Mouse (Mus musculus): ENCODE data around the gene Fam110a.

DNA sequence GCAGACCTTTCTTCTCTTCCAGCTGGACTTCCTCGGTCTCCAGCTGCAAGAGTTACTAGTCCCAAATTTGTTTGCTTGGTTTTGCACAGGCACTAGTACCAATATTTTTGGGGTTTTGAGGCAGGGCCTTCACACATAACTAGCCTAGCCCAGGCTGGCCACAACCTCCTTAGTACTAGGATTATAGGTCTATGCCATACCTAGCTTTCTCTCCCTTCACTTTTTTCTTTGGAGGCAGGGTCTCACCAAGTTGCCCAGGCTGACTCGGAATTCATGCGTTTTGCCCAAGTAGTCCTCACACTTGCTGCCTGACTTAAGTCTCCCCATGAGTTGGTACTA, 305 bp upstream of the Fam110a start:
- no peak for TF ChIP-seq CTCF (IDR thresholded peaks at IDR 0.05; ENCODE audit: low read depth)
- TF ChIP-seq EP300 (IDR thresholded peaks at IDR 0.05; ENCODE audit: low read depth): no peak
